Mouse (Mus musculus) cerebellum, postnatal 10 days (tissue): ENCODE results near the gene Plxdc2.

Experiments
- DNase-seq, 2 experiments: peaks; one replicate each; pipeline ENCODE4 v3.0.0; 2021; ENCODE audit warnings: mixed read lengths in 2 of 2

Plxdc2 gene

DNA sequence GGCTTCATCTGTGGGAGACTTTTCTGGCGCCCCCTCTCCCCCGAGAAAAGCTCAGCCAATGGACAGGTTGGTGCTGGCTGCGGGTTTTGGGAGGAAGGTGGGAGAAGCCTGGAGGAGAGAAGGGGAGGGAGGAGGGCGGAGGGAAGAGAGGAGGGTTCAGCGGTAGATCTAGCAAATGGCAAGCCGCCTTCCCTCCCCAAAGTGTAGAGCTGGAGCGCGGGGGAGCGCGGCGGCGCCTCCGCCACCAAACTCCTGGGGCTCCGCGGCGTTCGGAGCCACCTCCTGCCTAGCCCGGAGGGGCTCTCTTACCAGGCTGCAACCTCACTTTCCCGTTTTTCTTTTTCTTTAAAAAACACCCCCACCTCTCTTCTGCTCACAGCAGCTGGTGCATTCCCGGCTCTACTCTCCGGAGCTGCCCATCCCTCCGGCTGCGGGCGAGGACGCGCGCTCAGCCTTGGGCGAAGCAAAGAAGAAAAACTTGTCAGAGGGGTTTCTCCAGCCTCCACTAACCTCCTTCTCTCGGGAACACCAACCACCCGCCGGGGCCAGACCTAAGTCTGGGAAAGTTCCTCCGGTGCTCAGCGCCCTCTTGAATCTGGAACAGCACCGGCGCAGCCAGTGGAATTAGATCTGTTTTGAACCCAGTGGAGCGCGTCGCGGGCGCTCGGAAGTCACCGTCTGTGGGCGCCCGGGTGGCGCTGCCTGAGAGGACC is at the start of gene Plxdc2:
Gene Plxdc2, plus strand, starts transcription at position 199 of the 713 bp plus-strand sequence.
- peak; percentile 90 to 93 for DNase-seq

- DNase-seq, result no peak
These were observed 45.7 kb upstream of the Plxdc2 start for GRCm38 (mm10) chr2:16310387-16310786.

GRCm38 (mm10) chr2:16312400-16313070 is 43.6 kb upstream of the Plxdc2 start:
- peak; percentile 47 to 62 for DNase-seq

GRCm38 (mm10) chr2:16335194-16335781 is 20.8 kb upstream of the Plxdc2 start:
- DNase-seq, result no peak

- no peak for DNase-seq
These were observed 11.5 kb upstream of the Plxdc2 start for GRCm38 (mm10) chr2:16344564-16344963.

- no peak for DNase-seq
These were observed 5.0 kb upstream of the Plxdc2 start for GRCm38 (mm10) chr2:16351106-16351505.

- DNase-seq, result peak; percentile 86 to 90
These were observed 446 bp upstream of the Plxdc2 start for GRCm38 (mm10) chr2:16355611-16356105.

DNA sequence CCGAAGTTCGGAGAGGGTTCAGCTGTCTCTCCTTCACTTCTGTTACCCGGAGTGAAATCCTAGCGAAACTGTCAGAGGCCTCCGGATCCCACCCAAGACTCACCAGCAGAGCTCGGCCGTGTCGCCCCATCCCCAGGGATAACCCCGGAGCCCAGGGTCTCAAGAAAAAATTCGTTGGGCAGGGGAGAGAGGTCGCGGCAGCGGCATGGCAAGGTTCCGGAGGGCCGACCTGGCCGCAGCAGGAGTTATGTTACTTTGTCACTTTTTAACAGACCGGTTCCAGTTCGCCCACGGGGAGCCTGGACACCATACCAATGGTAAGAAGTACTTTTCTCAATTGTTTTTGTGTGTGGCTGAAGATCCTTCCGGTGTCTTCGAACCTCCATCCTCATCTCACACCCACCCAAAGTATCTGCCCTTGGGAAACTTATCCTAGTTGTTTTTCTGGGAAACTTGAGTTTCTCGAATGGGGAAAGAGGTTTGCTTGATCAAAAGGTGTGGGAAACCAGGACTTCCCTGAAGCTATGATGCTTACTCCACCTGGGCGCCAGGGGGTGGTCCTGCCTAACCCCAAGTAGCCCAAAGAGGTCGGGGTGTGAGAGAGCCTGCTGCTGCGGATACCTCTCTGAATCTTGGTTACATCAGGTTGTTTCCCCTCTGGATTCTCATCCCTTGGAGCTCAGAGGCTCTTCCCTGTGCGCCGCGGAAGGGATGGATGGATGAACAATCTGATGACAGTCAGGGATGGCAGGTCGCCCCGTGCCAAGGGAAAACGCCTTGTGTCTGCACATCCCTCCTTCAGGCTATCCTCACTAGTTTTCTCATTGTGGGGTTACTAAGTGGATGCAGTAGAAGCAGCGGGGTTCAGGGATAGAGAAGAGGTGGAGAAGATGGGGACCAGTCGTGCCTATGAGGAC is 1.1 kb downstream of the Plxdc2 start:
- DNase-seq, result peak; percentile 76 to 80

DNA sequence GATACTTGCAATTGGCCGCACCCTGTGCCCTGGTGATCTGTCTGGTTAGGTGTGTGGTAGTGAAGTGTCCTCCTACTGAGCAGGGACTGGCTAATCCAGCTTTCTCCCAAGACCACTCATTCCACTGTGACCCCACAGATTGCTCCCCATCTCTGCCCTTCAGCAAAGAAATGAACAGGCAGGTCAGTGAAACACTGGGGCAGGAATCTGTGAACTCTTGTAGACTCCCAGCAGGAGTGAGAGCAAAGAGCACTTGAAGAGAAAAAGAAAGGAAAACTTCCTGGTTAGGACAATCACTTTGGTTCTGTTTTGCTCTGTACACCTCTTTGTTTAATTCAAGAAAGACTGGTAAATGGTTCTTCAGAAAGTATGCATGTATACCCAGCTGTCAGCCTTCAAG is 1.8 kb downstream of the Plxdc2 start:
- no peak for DNase-seq

DNA sequence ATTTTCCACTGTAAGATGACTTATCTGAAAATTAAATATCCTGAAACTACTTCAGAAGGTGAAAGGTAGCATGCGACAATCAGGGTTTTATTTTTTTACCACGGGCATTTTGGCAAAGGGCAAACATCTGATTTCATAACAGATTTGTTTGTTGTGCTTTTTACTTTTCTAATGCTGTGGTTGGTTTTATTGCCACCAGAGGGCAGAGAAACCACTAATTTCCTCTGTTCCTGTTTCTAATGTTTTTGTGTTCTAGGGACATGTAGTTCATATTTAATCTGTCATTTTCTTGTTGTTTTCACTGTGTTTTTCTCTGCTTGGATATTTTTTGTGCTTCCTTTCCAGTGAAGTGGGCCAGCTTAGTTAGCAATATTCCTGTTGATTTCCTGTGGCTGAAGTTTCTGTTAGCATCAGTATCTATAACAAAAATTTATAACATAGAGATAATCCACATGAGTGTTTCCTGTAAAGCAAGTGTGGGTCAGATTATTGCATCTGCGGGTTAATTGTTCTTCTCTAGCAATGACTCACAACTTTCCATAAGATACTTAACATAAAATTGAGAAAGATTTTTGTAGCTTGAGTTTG is 3.3 kb downstream of the Plxdc2 start:
- DNase-seq, result peak; percentile 57 to 67

- no peak for DNase-seq
These were observed 8.6 kb downstream of the Plxdc2 start for GRCm38 (mm10) chr2:16364749-16365148.

- DNase-seq, result no peak
These were observed 9.8 kb downstream of the Plxdc2 start for GRCm38 (mm10) chr2:16365830-16366401.

DNA sequence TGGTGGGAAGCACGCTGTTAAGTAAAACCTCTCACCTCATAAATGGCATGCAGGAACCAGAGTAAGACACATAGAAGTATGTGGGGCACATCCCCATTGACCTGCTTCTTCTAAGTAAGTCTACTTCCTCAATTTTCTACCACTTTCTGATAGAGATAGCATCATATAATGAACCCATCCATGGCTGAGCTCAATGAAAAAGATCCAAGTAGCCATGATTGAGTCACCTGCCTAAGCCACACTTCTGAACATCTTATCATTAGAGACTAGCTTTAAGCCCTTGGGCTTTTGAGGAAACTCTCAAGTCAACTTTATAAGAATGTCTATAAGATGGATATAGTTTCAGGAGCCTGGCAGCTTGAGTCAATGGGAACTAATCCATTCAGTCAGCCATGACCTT is 14.3 kb downstream of the Plxdc2 start:
- no peak for DNase-seq

DNA sequence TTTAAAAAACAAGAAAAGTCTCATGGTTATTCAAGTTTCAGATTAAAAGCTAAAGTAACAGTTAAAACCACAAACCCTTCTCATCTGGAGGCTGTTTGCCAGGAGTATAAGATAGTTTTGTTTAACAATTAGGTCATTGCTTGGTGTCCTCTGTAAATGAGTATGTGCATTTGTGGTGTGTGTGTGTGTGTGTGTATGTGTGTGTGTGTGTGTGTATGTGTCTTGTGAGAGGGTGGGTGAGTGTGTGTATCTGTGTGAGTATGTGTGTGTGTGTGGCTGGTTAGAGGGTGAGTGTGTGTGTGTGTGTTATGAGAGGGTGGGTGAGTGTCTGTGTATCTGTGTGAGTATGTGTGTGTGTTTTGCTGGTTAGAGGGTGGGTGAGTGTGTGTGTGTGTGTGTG is 18.2 kb downstream of the Plxdc2 start:
- DNase-seq, result no peak

DNA sequence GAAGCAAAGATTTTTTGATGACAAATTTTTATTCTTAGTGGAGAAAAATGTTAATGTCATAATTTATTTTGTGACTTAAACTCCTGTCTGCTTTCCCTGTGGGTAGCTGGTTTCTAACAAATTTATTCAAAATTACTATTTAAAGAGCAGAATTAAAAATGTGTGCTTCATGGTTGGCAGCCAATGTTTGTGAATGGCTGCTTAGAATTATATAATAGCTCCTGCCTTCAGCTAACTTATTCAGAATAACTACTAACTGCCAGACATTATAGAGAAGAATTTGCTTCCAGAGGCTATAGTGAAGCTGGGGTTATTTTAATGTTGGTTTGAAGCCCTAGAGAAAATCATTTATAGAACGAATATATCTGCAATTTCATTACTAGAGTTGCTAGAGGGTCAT is 30.1 kb downstream of the Plxdc2 start:
- DNase-seq, result no peak

DNA sequence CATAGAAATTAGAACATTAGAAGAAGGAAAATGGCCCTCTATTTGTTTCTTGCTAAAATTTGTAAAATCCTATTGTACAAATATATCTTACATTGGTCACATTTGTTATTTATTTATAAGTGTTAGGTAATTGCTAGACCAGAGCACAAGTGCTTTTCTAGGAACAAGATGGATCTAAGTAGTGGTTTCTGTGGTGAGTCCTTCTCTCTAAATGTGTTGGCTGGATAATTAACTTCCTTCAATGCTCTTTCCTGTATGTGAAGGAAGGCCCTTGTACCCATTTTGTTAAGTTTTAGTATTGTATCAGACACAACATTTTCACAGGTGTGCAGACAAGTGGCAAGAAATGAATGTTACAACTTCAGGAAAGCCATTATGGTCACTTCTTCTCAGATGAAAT is 30.6 kb downstream of the Plxdc2 start:
- DNase-seq, result no peak

DNA sequence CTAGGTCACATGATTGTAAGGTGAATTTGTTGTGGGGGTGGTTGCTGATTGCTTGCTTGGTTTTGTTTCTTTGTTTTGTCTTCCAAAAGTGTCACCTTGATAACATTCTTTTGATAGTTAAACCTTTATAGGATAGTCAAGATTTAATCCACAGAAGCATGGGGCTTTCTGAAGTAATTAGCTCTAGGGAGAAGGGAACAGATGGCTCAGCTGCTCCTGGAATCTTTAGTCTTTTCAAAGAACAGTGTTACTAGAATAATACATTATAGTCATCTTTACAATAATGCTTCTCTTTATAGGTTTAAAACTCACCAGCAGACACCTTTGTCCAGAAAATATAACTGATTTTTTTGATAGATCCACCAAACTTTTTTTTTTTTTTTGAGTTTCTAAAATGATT is 31.7 kb downstream of the Plxdc2 start:
- DNase-seq, result no peak

DNA sequence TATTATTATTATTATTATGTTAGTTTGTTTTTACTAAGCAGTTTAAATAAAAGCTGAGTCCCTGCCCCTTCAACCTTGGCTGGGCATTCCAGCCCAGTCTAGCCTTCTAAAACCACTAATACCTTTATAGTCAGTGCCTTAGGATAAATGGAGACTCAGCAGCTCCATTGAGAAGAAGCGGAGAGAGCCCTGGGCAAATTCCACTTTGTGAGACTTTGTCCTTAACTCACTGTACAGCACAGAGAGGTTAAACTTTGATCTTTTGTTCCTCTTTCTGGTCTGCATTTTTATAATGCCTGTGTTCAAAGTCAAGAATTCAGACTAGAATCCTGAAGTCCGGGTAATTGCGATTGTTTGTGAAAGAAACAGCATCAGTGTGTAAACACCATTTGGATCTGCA is 41.4 kb downstream of the Plxdc2 start:
- no peak for DNase-seq

DNA sequence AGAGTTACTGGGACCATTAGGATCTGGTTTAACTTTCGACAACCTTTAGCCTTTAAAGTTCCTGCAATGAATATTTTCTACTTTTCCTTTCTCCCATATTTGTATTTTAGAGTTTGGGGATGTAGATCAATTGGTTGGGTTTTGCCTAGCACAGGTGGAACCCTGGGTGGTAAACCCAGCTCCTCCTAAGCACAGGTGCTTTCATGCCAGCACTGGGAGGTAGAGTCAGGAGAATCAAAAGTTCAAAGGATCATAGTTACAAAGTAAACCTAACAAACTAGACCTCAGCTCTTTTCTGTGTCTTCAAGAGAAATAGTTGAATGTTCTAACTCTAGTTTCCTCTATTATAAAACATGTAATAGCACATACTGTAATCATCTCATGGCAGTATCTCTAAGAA is 41.9 kb downstream of the Plxdc2 start:
- no peak for DNase-seq

GRCm38 (mm10) chr2:16398896-16399295 is 42.8 kb downstream of the Plxdc2 start:
- no peak for DNase-seq

DNA sequence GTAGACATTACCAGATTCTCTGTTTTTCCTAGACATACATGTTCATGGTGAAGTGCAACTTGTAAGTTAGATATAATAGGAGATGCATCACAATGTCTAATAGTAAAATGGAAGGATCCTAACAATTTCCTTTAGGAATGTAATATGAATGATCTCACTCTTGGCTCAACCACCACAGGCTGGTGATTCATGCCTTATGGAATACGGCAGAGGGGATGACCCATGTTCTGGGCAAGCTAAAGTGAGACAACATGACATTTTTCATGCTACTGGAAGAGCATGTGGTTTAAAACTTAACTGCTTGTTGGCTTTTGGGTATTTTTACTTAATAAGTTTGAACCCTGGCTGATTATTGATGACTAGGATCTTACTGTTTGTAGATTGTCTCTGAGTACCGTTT is 50.4 kb downstream of the Plxdc2 start:
- peak in 1 of 2 experiments; percentile 9 for DNase-seq

DNA sequence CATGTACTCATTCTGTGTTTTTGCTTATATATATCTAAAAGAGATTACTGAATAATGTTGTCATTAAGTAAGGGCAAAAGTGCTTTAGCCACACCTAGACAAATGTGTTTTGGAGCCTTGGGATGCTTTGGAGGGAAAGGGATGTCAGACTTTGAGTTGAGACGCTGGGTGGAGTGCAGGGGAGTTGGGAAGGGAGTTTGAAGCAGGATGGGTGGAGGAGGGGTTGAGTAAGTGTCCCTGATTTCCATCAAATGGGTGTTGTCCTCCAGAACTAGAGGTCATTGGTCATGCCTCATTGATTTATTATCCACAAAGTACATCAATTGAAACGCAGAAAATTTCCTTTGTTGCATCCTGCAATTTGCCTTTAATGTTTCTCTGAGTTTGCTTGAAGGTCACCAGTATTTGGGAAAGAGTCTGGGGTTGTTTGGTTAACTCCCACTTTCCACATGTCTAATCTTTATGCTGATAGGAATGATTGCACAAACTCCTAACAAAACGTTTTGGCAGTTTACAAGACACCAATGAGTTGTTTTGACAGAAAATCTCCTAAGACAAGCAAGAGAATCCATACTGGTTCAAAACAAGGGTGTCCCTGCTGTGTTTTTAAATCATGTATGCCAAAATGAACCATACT is 58.4 kb downstream of the Plxdc2 start:
- no peak for DNase-seq
